Mouse (Mus musculus): ENCODE measurements around the gene 1700029I15Rik. TPM values are rescaled to one million over a fixed set of nuclear protein-coding genes. Genes with fewer than 3 reads are reported as not detected.
A peak's percentile ranks its signal among the peaks of the same experiment; 100 is the strongest.
"Not testable (repeated sequence)": the region's sequence is repeated elsewhere in the genome, so short reads cannot be mapped to it uniquely, and the experiment has no call there.

The 1700029I15Rik gene
- polyA plus RNA-seq, 1 experiment from 2014 or later: 4.2 TPM

DNA sequence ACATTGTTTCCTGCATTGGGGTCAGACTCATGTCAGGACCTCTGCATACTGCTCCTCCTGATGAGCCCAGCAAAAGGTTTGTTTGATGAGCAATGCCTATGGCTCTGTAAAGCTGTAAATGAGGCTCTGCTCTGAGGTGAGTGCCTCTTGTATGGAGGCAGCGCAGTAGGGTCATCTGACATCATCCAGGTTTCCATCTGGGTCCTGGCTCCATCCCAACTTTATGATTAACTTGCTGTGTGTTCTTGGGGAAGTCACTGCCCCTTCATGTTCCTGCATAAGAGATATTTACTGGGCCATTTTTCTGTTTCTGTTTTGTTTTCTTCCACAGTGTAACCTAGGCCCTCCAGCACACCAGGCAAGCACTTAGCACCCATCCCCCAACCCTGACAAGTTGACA is 15.1 kb downstream of the 1700029I15Rik start:
- Histone ChIP-seq H3K27ac (no peak overlapping the region), H3K27me3 (ENCODE audit: control insufficient read depth, insufficient read depth, low read length) (no peaks in the 10 kb centered on the region), H3K4me3 (replicated peaks; ENCODE audit: low read length) (no peak overlapping the region), H3K4me1 (replicated peaks; ENCODE audit: control insufficient read depth, insufficient read depth, low read length) (peaks cover 34% of the 10 kb centered on the region), H3K36me3 (replicated peaks; ENCODE audit: control insufficient read depth, insufficient read depth) (no peaks in the 10 kb centered on the region), H3K9ac (no peak overlapping the region), H3K4me2 (replicated peaks) (no peak overlapping the region), H3K9me3 (ENCODE audit: control insufficient read depth, low read length) (no peaks in the 10 kb centered on the region)
- no peak for DNase-seq (ENCODE audit: low spot score)
- WGBS: 80% methylated on average over 1 of the region's 1 CpGs
- ATAC-seq (ENCODE audit: low FRiP score): no peak

DNA sequence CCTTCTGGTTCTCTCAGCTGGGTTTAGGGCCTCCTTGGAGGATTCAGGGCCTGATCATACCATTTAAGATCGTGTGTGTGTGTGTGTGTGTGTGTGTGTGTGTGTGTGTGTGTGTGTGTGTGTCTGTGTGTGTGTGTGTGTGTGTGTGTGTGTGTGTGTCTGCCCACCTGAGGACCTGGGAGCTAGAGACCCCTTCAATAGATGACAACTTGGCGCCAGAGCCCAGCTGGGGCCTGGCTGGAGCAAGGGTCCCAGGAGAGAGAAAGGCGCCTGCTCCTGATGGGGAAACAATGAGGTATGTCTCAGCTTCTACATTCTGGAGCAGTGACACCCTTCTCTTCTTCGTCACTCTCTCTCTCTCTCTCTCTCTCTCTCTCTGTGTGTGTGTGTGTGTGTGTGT is 17.5 kb downstream of the 1700029I15Rik start:
- H3K9me3 ChIP-seq (ENCODE audit: control insufficient read depth, low read length); DNase-seq (ENCODE audit: low spot score); H3K27ac ChIP-seq; ATAC-seq (ENCODE audit: low FRiP score); H3K27me3 ChIP-seq (ENCODE audit: control insufficient read depth, insufficient read depth, low read length): not testable (repeated sequence)
- Histone ChIP-seq H3K36me3 (replicated peaks; ENCODE audit: control insufficient read depth, insufficient read depth) (peaks cover 18% of the 10 kb centered on the region), H3K4me2 (replicated peaks) (peak overlapping the region; percentile 78), H3K9ac (peak overlapping the region; percentile 94), H3K4me3 (replicated peaks; ENCODE audit: low read length) (peak overlapping the region; percentile 84), H3K4me1 (replicated peaks; ENCODE audit: control insufficient read depth, insufficient read depth, low read length) (peaks cover 30% of the 10 kb centered on the region)
- 27% methylated on average over 3 of the region's 4 CpGs for WGBS

DNA sequence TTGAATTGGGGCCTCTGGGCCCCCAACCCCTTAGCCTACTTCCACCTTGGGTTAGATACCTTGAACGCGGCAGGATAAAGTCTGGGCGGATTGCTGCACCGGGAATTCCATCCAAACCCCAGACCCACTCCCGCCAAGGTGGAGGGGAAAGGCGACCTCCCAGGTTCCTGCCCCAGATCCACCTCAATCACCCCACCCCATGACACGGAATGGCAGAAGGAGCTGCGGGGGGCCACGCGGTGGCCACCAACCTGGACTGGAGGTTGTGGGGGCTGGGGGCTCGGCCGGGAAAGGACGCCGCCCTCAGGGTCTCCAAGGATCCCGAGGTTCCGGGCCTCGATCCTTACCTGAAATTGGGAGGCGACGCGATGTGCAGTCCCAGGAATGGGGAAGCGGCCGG is 18.3 kb downstream of the 1700029I15Rik start:
- peaks cover 25% of the 10 kb centered on the region for H3K36me3 ChIP-seq (replicated peaks; ENCODE audit: control insufficient read depth, insufficient read depth)

DNA sequence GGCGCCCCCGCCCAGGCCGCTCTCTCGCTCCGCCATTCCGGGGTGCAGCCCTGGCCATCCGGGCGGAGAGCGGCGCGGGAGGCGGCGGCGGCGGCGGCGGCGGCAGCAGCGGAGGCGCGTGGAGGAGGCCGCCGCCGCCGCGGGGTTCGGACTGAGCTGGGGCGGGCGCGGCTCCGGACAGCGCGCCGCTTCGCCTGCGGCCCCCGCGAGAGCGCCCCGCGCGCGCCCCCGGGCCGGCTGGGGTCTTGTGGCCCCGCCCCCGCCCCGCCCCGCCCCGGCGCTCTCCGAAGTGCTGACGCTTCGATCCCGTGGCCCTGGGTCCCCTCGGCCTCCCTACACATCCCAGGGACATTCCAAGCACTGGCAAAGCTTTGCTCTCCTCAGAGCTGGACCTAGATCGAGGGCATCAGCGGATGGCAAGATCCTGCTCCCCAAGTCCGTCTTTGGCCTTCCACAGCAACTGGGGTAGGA is 18.8 kb downstream of the 1700029I15Rik start, which contains the start of gene Mapk8ip1:
Gene Mapk8ip1 (minus strand): TSS at position 173 of the 471 bp plus-strand sequence.
- H3K27ac ChIP-seq: peak within 1 kb of the TSS; percentile 81
- peak within 1 kb of the TSS; percentile 78 for H3K4me2 ChIP-seq (replicated peaks)
- peaks cover 25% of the 10 kb centered on the region for H3K36me3 ChIP-seq (replicated peaks; ENCODE audit: control insufficient read depth, insufficient read depth)
- peaks cover 30% of the 10 kb centered on the region for H3K4me1 ChIP-seq (replicated peaks; ENCODE audit: control insufficient read depth, insufficient read depth, low read length)
- H3K27me3 ChIP-seq (ENCODE audit: control insufficient read depth, insufficient read depth, low read length): no peaks in the 10 kb centered on the region
- peak within 1 kb of the TSS; percentile 94 for H3K9ac ChIP-seq
- 3% methylated on average over 33 of the region's 59 CpGs for WGBS
- ATAC-seq (ENCODE audit: low FRiP score) (peak; percentile 71), DNase-seq (ENCODE audit: low spot score) (peak; percentile 44)
- no peaks in the 10 kb centered on the region for H3K9me3 ChIP-seq (ENCODE audit: control insufficient read depth, low read length)
- H3K4me3 ChIP-seq (replicated peaks; ENCODE audit: low read length): peak within 1 kb of the TSS; percentile 84

More for the DNA sequence above, 18.3 kb downstream of the 1700029I15Rik start:
- Histone ChIP-seq H3K4me2 (replicated peaks) (peak overlapping the region; percentile 78), H3K27ac (peak overlapping the region; percentile 81), H3K9ac (peak overlapping the region; percentile 94), H3K4me3 (replicated peaks; ENCODE audit: low read length) (peak overlapping the region; percentile 84), H3K9me3 (ENCODE audit: control insufficient read depth, low read length) (no peaks in the 10 kb centered on the region), H3K27me3 (ENCODE audit: control insufficient read depth, insufficient read depth, low read length) (no peaks in the 10 kb centered on the region), H3K4me1 (replicated peaks; ENCODE audit: control insufficient read depth, insufficient read depth, low read length) (peaks cover 30% of the 10 kb centered on the region)
- no peak for DNase-seq (ENCODE audit: low spot score)
- WGBS: 3% methylated on average over 17 of the region's 22 CpGs
- ATAC-seq (ENCODE audit: low FRiP score): peak; percentile 19

DNA sequence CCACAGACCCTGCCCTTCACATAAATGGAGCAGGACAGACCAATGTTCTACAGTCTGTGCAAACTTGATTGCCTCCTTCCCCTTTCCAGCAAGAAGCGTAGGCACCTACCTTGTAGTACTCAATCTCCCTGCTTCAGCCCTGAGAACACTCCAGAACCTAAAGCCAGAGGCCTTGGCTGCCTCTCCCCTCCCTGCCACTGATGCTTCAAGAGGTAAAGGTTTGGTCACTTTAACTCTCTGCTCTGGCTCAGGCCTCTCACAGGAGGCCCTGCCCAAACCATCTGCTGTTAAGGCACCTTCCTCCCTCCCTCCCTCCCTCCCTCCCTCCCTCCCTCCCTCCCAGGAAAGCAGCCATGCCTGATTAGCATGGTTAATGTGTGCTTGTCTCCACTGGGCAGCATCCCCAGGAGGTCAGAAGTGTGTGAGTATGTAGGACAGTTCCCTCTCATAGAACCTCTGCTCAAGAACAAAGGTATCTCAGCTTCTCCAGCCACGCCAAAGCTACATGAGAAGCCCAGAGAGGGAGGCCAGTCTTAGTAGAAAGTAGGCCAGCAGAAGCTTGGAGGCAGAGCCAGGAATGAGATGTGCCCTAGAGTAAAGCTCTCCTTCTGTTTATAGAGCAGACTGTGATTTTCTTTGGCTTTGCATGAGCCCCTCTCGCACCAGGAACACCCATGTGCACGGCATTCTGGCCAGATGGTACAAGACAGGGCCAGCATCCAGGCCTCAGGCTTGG is 20.4 kb downstream of the 1700029I15Rik start:
- Histone ChIP-seq H3K36me3 (replicated peaks; ENCODE audit: control insufficient read depth, insufficient read depth) (peaks cover 42% of the 10 kb centered on the region), H3K9ac (no peak overlapping the region), H3K4me2 (replicated peaks) (no peak overlapping the region), H3K9me3 (ENCODE audit: control insufficient read depth, low read length) (no peaks in the 10 kb centered on the region), H3K4me3 (replicated peaks; ENCODE audit: low read length) (no peak overlapping the region), H3K4me1 (replicated peaks; ENCODE audit: control insufficient read depth, insufficient read depth, low read length) (peaks cover 25% of the 10 kb centered on the region), H3K27ac (no peak overlapping the region), H3K27me3 (ENCODE audit: control insufficient read depth, insufficient read depth, low read length) (no peaks in the 10 kb centered on the region)
- ATAC-seq (ENCODE audit: low FRiP score) (no peak), DNase-seq (ENCODE audit: low spot score) (no peak)
- WGBS: 67% methylated on average over 4 of the region's 4 CpGs

DNA sequence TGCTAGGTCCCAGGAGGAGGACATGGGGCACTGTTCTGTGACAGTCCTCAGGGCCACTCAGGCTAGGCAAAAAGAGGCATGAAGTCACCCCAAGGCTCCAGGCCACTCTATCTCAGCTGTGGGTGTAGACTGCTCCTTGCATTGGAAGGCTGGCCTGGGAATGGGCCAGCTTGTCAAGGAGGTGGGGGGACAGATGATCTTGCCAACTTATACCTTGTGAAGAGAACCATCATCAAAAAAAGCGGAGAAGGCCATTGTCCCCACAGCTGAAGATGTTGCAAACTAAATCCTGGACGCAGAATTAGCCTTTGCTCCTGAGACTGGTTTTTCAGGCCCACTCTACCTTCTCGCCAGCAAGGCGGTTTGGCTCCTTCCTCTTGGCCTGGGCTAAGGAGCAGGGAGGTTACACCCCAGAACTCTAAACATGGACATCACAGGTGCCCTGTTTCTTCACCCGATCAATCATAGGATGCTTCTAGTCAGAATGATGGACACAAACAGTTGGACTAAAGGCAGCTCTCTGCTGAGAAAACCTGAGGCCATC is 21.5 kb downstream of the 1700029I15Rik start:
- Histone ChIP-seq H3K27ac (no peak overlapping the region), H3K4me2 (replicated peaks) (no peak overlapping the region), H3K4me3 (replicated peaks; ENCODE audit: low read length) (no peak overlapping the region), H3K9me3 (ENCODE audit: control insufficient read depth, low read length) (no peaks in the 10 kb centered on the region), H3K36me3 (replicated peaks; ENCODE audit: control insufficient read depth, insufficient read depth) (peaks cover 52% of the 10 kb centered on the region), H3K27me3 (ENCODE audit: control insufficient read depth, insufficient read depth, low read length) (no peaks in the 10 kb centered on the region), H3K9ac (no peak overlapping the region), H3K4me1 (replicated peaks; ENCODE audit: control insufficient read depth, insufficient read depth, low read length) (peaks cover 18% of the 10 kb centered on the region; the same call in 1 of the 2 replicates)
- no peak for ATAC-seq (ENCODE audit: low FRiP score)
- WGBS: 94% methylated on average over 5 of the region's 5 CpGs
- no peak for DNase-seq (ENCODE audit: low spot score)

DNA sequence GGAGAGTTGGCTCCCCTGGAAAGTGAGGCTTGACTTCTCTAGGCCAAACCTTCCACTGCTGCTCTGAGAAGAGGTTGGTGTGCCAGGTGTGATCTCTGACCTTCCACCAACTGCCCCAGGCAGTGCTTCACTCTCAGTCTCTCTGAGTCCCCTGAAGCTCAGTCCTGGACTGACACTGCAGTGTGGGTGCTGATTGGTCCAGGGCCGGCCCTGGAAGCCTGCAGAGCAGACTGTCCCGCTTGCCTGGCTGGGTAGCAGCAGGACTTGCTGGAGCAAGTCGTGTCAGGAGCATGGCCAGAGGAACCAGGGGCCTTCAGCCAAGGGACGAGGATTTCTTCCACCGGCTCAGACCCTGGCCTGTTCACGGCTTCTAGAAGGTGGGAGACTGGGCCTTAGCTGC is 22.4 kb downstream of the 1700029I15Rik start:
- 84% methylated on average over 6 of the region's 6 CpGs for WGBS
- no peak overlapping the region for H3K4me2 ChIP-seq (replicated peaks)
- H3K4me1 ChIP-seq (replicated peaks; ENCODE audit: control insufficient read depth, insufficient read depth, low read length): 0 out of 2 replicates have a peak, but pooled peaks cover 9% of the 10 kb centered on the region
- no peak overlapping the region for H3K9ac ChIP-seq
- no peak overlapping the region for H3K4me3 ChIP-seq (replicated peaks; ENCODE audit: low read length)
- H3K27me3 ChIP-seq (ENCODE audit: control insufficient read depth, insufficient read depth, low read length): no peaks in the 10 kb centered on the region
- ATAC-seq (ENCODE audit: low FRiP score) (no peak), DNase-seq (ENCODE audit: low spot score) (no peak)
- no peaks in the 10 kb centered on the region for H3K9me3 ChIP-seq (ENCODE audit: control insufficient read depth, low read length)
- H3K36me3 ChIP-seq (replicated peaks; ENCODE audit: control insufficient read depth, insufficient read depth): peaks cover 61% of the 10 kb centered on the region
- no peak overlapping the region for H3K27ac ChIP-seq

DNA sequence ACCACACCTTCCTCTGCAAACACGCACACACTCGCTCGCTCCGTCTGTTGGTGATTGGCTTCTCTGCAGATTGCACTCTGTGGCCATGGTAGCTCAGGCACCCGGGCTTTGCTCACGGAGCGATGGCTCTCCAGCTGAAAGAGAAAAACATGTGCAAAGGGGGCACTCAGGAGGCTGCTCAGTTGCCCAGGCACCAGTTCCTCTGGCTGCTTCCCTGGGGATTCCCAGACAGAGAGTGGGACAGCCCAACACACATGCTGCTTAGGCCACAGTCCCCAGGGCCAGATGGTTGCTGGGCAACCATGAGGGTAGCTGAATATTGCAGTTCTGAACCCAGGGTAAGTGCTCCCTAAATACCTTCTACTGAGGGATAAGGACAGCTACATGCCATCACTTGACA is 23.3 kb downstream of the 1700029I15Rik start:
- DNase-seq (ENCODE audit: low spot score): no peak
- peaks cover 71% of the 10 kb centered on the region for H3K36me3 ChIP-seq (replicated peaks; ENCODE audit: control insufficient read depth, insufficient read depth)
- no peak overlapping the region for H3K27ac ChIP-seq
- no peak overlapping the region for H3K9ac ChIP-seq
- H3K9me3 ChIP-seq (ENCODE audit: control insufficient read depth, low read length): no peaks in the 10 kb centered on the region
- H3K4me1 ChIP-seq (replicated peaks; ENCODE audit: control insufficient read depth, insufficient read depth, low read length): 0 out of 2 replicates have a peak, but pooled peaks cover 9% of the 10 kb centered on the region
- no peak overlapping the region for H3K4me3 ChIP-seq (replicated peaks; ENCODE audit: low read length)
- no peaks in the 10 kb centered on the region for H3K27me3 ChIP-seq (ENCODE audit: control insufficient read depth, insufficient read depth, low read length)
- no peak for ATAC-seq (ENCODE audit: low FRiP score)
- WGBS: 56% methylated on average over 7 of the region's 7 CpGs
- no peak overlapping the region for H3K4me2 ChIP-seq (replicated peaks)

DNA sequence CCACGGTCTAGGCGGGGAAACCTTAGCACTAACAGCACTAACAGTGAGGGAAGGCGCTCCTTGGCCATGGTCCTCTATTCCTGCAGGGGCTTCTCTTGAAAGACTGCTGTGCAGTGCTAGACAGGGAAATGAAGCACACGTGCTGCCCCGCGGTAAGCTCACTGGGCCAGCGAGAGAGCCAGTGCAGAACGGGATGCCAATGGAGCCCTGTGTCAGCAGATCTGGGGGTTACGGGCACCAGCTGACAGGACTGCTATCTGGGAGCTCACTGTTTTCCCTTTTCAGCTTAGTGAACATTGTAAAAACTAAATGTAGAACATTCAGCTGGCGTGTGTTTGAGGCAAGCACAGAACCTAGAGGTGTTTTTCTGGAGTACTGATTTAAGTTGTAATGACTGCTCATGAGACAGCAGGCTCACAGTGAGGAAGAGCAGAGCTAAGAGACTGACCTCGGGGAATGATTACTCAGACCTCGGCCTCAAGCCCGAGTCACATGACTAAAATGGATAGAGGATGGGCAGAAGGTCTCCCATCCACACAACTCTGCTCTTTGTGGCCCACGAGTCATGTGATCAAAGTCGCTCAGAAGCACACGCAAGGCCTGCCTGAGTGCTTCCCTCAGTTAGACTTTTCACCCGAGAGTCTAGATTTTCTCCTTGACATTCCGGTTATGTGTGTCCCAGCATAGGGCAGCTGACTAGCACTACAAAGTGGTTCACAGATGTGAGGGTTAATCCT is 26.1 kb downstream of the 1700029I15Rik start:
- H3K9ac ChIP-seq: no peak overlapping the region
- H3K27me3 ChIP-seq (ENCODE audit: control insufficient read depth, insufficient read depth, low read length): no peaks in the 10 kb centered on the region
- WGBS: 91% methylated on average over 18 of the region's 18 CpGs
- H3K9me3 ChIP-seq (ENCODE audit: control insufficient read depth, low read length): no peaks in the 10 kb centered on the region
- ATAC-seq (ENCODE audit: low FRiP score) (no peak), DNase-seq (ENCODE audit: low spot score) (no peak)
- no peak overlapping the region for H3K4me2 ChIP-seq (replicated peaks)
- no peaks in the 10 kb centered on the region for H3K4me1 ChIP-seq (replicated peaks; ENCODE audit: control insufficient read depth, insufficient read depth, low read length)
- no peak overlapping the region for H3K4me3 ChIP-seq (replicated peaks; ENCODE audit: low read length)
- no peak overlapping the region for H3K27ac ChIP-seq
- peaks cover 94% of the 10 kb centered on the region for H3K36me3 ChIP-seq (replicated peaks; ENCODE audit: control insufficient read depth, insufficient read depth)
